Mouse (Mus musculus): ENCODE measurements around the gene Prr36. TPM values are rescaled to one million over a fixed set of nuclear protein-coding genes. Genes with fewer than 3 reads are reported as not detected.

Prr36 gene
- total RNA-seq, 2 experiments from 2014 or later = 0.16 to 0.21 TPM

DNA sequence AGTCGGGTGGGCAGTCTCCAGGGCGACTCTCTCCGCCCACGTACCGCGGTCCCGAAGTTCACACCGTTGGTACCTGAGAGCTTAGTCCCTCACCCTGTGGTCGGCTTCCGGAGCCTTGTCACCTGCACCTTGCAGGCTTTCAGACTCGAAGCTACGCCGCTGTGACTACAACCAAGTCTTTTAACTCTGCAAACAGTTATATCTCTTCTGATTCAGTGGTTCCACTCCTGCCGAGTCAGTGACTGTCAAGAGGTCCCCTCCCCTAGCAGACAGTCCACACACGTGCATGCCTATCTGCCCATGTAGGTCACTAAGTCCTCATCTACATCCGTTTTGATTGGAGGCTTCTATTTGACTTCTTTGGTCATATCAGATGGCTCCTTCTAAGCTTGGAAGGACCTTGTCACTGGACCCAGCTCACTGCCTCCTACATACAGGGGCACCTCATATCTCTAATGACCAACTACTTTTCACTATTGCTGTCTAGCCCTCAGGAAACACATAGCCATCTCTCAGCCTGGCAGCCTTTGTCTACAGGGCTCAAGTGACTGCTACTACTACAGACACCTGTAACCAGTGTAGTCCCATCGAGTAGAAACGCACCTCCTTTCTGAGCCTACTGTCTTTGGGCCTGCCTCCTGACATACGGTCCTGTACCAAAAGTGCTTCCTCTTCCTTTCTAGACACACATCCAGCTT lies 22.1 kb upstream of the Prr36 start:
- DNase-seq = no peak

DNA sequence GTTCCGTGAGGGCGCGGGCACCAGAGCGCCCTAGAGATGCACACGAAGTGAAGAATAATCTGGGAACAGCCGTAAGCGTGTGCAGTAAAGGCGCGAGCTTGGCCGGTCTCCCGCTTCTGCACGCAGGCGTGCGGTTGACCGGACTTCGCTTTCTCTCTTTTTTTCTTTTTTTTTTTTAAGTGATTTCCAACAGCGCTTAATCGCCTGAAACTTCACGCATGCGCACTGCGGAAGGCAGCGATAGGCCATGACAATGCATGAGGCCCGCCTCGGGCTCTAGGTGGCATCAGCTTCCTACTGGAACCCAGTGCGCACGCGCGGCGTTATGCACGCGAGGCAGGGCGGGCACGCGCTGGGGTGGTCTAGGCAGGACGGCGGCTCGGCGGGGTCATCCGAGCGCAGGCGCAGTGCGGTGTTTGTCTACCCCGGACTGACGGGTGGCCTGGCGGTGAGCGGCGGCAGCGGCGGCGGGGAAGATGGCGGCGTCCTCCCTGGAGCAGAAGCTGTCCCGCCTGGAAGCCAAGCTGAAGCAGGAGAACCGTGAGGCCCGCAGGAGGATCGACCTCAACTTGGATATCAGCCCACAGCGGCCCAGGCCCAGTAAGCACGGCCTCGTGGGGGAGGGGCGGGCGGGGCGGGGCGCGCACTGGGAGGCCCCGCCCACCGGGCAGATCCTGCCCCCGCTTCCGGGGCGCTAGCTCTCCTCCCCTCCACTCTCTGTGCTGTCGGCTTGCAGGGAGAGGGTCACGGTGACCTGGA lies 21.4 kb upstream of the Prr36 start, which contains the start of the genes Map2k7 and Gm49320:
Gene Map2k7, plus strand, starts transcription at position 307 of the 759 bp plus-strand sequence.
Gene Gm49320, plus strand, starts transcription at position 432 of the 759 bp plus-strand sequence.
- DNase-seq = peak; percentile 100

DNA sequence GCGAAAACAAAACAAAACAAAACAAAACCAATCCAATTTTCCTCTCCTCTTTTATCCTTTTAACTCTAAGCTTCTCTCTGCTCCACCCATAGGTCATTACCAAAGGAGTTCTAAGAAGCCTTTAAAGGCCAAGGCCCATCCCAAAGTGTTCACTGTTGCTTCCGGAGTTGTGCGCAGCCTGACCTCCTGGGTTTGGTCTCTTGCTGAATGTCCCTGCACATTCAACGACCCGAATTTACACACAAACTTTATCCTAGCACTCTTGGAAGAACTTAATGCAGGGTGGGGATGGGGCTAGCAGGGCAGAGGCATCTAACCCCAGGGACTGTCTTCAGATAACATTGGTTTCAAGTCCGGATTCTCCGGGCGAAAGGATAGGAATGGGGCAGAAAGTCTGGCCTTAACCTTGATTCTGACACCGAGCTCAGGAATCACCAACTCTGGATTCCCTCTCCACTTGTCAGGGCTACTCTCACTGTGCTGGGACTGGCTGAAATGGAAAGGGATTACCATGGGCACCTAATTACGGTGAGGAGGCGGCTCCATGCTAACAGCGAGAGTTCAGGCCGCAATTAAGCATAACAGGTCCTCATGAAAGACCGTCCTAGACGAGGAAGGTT lies 20.7 kb upstream of the Prr36 start:
- no peak for DNase-seq

DNA sequence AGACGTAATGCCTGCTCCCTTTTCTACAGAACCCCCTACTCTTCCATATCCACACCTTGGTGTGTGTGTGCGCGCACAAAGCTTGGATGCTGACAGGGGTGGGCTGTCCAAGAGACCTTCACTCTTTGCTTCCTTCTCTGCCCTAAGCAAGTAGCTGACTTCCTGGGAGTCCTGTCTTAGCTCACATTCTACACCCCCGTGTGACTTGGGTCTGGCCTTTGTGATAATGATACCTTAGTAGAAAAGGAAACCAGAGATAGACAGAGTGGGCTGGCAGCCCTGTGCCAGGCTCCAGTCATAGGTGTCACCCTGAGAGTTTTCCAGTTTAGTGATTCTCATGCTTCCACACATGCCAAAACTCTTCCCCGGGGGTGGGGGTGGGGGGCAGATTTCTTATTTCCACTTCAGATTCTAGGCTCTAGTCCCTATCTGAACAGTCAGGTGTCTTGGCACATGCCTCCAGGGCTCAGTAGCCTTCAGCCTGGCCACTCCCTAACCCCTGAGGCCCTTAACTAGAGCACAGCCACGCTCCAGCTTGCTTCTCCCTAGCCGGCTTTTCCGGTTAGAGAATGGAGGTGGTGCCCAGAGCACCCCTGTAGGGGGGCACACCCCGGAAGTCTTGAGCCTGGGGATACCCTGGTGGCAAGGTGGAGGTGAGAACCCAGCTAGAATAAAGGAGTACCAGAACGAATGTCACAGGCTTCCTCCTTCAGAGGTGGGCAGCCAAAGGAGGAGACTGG lies 13.5 kb upstream of the Prr36 start:
- DNase-seq = no peak

DNA sequence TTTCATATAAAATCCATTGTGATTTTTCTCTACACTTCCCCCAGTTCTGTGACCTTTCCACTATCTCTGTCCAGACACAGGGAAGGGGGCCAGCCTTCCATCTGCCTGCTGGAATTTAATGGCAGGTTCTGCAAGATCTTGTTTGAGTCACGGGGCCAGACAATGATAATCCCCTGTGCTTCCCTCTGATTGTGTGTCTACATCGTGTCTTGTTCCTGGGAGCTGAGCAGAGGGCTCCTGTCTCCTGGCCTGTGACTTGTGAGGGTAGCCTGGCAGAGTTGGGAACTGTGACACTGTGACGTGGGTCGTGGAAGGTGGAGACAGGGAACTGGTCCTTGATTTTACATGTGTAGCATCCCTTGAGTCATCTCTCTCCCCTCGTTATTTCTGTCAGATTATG lies 12.5 kb upstream of the Prr36 start:
- no peak for DNase-seq

DNA sequence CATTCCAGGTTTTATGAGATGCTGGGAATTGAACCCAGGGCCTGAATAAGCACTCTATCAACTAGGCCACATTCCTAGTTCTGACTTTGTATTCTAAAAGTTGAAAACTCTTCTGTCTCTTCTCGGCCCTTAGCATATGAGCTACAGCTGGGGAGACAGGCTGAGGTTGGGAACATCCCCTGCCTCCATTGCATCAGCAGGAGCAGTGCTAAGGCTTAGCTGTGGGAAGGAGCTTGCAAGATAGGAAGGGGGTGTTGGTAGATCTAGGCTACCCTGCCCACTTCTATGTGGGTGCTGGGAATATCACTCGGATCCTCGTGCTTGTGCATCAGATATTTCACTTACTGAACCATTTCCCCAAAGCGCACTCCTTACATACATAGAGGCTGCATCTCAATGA lies 10.7 kb upstream of the Prr36 start:
- no peak for DNase-seq

DNA sequence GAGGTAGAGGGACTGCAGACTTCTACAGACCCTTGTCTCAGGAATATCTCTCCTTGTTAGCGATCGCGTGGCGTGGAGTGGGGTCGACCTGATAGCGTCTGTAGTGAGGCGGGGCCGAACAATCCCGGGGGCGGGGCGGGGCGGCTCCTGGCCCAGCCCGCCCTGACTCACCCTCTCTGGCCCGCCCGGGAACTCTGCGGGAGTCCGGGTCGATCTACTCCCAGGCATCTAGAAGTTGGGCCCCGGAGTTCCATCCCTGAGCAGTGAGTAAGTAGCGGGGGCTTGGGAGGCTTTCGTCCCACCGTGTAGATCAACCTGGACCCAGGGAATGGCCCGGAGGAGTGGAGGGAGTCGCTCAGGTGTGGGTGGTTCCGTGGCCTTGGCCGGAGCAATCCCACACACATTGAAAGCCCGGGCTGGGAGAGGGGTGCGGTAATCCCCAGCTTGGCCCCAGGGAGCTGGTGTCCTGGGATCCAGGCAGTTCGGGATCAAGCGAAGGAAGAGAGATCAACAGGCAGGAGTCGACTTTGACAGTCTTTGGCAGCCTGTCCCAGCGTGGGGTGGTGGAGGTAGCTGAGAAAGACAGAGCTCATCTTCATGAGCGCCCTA lies 9.6 kb upstream of the Prr36 start, which contains the start of gene Lrrc8e:
Gene Lrrc8e, plus strand, starts transcription at position 89 of the 609 bp plus-strand sequence.
- no peak for DNase-seq

DNA sequence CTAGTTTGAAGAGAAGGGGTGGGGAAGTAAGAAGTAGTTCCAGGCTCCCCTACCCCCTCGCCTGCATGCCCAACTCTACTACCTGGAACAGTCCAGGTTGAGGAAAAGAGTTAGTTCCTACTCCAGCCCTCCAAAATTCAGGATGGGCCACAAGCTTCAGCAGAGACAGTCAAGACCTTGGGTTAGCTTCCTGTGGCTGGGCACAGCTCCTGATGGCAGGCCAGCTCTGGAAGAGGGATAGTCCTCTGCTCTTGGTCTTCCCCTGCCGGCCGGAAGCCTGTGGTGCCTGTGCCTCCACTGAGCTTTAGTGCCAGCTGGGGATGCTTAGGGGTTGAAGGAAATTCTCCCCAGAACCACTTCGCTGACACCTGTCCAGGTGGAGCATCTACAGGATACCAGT lies 9.1 kb upstream of the Prr36 start:
- DNase-seq = no peak

DNA sequence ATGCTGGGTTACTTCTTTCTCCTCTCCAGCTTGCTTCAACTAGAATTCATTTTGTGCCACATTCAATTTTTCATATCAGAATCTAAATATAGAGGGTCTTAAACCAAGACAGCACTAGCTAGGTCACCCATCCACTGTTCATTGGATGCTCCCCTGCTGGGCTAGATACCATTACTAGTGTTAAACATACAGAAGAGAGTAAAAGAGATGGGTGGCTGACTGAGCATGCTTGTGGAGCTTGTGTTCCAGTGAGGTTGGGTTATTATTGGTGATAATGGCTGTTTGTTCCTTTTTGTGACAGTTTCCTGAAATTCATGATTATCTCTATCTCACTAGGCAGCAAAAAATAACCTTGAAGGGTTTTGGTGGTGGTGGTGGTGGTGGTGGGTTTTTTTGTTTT lies 4.8 kb upstream of the Prr36 start:
- no peak for DNase-seq

DNA sequence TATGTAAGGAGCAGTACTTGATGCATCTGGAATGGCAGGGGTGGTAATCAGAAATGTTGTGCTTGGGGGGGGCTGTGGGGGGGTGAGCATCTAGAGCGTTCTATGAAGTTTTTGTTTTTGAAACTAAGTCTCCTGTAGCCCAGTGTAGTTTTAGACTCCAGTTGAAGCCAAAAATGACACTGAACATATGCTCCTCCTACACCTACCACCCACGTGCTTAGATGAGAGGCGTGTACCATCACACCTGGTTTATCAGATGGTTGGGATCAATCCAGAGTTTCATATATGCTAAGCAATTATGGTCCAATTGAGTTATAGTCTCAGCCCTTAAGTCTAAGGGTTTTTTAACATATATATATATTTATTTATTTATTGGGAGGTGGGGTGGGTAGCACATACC lies 2.4 kb upstream of the Prr36 start:
- DNase-seq = no peak

DNA sequence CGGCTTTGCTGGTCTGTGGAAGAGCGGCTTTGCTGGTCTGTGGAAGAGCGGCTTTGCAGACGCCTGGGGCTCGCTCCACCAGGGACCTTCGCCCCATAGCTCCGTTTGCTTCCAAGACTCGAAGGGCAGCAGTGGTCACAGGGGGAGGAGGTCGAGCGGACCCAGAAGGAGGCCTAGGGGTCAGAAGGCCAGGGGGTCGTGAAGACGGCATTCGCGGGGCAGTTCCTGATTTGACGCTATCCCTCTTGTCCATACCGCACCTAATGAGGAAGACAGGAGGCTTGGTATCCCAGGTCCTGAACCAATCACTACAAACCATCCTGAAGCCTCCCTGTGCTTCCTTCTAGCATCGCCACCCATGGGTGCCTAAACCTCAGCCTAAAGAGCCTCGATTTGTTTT lies 963 bp downstream of the Prr36 start:
- no peak for DNase-seq

DNA sequence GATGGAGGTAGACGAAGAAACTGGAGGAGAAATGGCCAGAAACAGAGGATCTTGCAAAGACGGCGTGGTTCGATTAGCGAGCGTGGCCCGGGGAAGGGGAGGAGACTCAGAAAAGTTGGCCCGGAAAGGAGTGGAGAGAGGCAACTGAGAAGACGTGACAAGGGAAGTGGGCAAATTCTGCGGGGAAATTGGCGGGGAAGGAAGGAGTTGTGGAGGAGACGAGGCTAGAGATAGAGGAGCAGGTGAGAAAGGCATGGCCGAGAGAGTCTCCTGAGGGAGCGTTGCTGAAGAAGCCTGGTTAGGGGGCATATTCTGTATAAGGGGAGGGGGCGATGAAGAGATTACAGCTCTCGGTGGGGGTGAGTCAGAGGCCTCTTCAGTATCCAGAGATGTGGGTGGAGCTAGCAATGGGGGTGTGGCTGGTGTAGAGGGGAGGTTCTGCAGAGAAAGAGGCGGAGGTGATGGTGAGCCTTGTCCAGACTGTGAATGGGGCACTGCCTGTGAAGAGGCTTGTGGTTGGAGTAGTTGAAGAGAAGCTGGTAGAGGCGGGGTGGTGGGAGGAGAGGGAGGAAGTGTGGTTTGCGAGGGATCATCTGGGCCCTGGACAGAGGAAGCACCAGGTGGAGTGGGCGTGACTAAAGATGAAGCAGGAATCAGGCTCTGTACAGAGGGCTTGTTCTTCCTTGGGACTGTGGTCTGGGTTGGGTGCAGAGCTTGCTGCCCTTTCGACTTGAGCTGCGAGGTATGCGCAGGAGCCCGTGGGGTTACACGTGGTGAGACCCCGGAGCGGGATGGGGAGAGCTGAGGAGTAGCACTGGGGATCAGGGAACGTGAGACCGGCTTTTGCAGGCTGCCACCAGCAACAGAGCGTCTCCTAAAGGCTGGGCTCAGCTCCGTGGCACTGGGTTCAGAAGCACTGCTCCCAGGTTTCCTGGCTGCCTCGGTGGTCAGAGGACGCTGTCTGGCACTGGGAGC lies 3.0 kb downstream of the Prr36 start:
- DNase-seq = no peak

DNA sequence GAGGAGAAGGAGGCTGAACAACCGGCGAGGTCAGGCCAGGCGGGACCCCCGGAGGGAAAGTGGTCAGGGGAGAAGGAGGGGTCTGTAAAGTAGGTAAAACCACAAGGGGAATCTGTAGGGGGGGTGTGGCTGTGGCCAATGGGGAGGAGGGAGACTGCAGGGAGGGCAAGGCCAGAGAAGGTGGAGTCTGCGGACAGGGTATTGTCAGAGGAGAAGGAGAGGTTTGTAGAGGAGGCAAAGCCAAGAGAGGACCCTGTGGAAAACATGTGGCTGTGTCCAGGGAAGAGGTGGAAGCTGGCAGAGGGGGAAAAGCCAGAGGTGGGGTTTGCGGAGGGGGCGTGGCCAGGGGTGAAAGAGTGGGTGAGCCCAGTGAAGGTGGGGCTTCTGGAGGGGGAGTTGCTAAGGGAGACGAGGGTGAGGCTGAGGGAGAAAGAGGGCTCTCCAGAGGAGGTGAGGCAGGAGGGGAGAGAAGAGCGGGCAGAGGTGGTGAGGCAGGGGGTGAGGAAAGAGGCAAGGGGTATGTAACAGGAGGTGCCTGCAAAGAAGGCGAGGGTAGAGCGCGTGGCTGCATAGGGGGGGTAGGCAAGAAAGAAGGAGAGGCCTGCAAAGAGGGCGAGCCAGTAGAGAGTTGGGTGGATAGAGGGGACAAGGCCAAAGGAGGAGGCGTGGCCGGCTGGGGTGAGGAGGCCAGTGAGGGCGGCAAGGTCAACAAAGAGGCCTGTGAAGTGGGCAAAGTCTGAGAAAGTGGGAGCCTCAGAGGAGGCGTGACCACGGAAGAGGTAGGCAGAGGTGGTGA lies 3.9 kb downstream of the Prr36 start:
- no peak for DNase-seq

DNA sequence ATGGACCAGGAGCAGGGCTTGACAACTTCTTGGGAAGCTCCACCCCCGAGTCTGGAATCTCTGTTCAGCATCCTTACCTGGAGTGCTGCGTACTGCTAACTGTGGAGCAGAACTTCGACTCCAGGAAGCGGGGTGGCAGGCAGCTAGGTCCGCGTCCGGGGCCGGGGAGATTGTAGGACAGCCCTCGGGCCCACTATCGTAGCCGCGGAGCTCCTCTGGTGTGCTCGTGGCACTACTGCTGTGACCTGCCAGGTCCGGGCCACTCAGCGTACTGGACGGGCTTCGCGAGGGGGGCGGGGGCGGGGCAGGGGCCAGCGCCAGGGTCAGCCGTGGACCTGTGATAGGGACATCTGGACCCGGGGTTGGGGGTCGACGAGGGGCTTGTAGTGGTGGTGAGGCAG lies 4.5 kb downstream of the Prr36 start:
- DNase-seq = no peak

DNA sequence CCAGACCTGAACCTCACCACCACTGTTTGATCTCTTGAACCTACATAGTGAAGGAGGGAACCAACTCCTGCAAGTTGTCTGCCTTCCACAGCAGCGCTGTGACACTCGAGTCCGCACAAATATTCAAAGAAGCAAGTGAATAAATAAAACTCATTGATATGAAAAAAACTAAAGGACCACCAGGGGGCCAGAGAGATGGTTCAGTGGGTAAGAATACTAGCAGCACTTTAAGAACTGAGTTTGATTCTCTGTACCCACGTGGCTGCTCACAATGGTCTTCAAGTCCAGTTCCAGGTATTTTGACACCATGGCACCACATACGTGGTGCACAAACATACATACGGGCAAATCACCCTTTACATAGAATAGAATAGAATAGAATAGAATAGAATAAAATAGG lies 6.2 kb downstream of the Prr36 start:
- DNase-seq = no peak

DNA sequence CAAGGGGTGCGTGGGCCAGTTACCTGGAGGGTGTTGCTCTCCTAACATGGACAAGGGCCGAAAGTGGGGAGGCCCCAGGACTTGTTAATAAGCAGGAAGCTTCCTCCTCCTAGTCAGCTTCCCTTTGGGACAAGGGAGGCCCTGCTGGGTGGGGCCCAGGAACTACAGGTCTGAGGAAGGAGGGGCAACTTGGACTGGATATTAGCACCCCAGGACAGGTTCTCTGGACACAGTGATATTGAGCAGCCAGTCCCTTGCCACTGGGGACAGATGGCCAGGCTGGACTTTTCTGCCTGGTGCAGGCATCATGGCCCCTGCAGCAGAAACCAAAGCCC lies 10.3 kb downstream of the Prr36 start:
- DNase-seq = no peak

DNA sequence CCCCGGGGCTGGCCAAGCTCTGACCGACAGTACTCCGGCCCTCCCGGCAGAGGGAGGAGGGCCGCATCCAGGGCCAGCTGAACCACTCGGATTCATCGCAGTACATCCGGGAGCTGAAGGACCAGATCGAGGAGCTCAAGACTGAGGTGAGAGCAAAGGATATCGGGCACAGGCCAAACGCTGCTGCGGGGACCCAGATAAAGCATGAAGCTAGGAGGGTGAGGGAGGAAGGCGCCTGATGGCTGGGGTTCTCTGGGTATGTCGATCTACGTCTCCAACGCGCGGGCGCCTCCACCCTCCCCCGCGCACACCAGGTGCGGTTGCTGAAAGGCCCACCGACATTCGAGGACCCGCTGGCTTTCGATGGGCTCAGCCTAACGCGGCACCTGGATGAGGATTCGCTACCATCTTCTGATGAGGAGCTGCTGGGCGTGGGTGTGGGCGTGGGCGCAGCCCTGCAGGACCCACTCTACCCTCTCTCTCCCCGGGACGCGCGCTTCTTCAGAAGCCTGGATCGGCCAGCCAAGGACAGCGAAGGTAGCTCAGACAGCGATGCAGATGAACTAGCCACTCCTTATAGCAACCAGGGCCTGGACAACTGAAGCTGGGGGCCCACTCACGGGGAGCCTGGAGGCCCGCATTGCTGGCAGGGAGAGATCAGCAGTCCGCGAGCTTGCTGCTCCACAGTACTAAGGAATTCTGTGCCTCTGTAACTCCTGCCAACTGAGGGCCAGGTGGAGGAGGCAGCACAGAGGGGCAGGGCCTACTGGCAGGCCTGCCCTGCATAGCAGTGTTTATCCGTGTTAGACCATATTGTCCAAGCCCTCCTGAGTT lies 10.9 kb downstream of the Prr36 start:
- DNase-seq = no peak

DNA sequence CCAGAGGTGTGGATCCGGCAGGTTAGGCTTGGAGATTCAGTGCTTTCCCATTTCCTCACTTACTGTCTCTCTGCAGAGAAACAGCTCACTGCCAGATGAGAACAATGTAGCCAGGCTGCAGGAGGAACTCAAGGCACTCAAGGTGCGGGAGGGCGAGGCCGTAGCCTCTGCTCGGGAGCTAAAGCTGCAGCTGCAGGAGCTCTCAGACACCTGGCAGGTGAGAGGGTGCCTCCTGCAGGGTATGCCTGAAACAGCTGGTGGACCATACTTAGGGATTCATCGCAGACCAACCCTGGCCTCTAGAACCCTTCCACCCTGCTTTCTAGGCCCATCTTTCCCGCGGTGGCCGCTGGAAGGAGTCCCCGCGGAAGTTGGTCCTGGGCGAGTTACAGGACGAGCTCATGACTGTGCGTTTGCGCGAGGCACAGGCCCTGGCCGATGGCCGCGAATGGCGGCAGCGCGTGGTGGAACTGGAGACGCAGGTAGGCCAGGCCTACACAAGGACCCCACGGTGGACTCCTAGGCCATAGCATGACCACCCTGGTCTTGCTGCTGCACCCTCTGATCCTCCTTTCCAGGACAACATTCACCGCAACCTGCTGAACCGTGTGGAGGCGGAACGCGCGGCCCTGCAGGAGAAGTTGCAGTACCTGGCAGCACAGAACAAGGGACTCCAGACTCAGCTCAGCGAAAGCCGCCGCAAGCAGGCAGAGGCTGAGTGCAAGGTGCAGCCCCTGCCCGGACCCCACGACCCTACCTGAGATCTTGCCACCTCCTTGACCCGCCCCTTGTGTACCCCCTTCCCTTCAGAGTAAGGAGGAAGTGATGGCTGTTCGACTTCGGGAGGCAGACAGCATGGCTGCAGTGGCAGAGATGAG lies 11.8 kb downstream of the Prr36 start:
- no peak for DNase-seq

Data from gastrocnemius, postnatal 10 days (tissue).